Mouse (Mus musculus): ENCODE data around the gene Trim30c. TPM values are rescaled to one million over a fixed set of nuclear protein-coding genes. Genes with fewer than 3 reads are reported as not detected.
A peak's percentile ranks its signal among the peaks of the same experiment; 100 is the strongest.
"Not testable (repeated sequence)": the region's sequence is repeated elsewhere in the genome, so short reads cannot be mapped to it uniquely, and the experiment has no call there.

Trim30c gene
- polyA plus RNA-seq, 1 experiment = not detected

DNA sequence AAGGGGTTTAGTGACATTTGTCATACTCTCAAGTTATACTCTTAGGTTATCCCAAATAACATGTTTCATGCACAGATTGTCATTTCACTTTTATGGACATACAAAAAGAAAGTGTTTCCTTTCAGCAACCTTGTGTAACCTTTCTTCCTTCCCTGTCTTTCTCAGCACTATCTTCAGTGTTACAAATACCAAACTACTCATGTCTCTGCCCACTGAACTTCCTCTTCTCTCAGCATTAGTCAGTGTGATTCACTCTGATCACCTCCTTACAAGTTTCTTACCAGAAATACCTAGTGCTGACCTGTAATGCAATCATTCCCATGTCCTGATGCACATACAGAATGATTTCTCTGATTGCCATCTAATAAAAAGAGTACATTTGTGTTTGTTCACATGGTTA, 34.3 kb downstream of the Trim30c start:
- no peak for TF ChIP-seq USF1 (IDR thresholded peaks at IDR 0.05; ENCODE audit: low read depth)
- no peak for TF ChIP-seq MYOD1 (IDR thresholded peaks at IDR 0.05; ENCODE audit: control insufficient read depth in 1 of 3, insufficient read length in 2 of 3, low read depth in 2 of 3)
- TF ChIP-seq REST (IDR thresholded peaks at IDR 0.05; ENCODE audit: insufficient read depth, insufficient read length) = no peak
- TF ChIP-seq MAX (IDR thresholded peaks at IDR 0.05; ENCODE audit: low read depth) = no peak
- no peak for TF ChIP-seq TCF3 (IDR thresholded peaks at IDR 0.05; ENCODE audit: insufficient read length, low read depth)
- TF ChIP-seq MYOG (IDR thresholded peaks at IDR 0.05; ENCODE audit: control insufficient read depth in 1 of 3, insufficient read depth in 1 of 3, insufficient read length in 2 of 3, low read depth in 2 of 3) = no peak
- no peak for TF ChIP-seq E2F4 (IDR thresholded peaks at IDR 0.05; ENCODE audit: insufficient read depth)
- TF ChIP-seq SRF (IDR thresholded peaks at IDR 0.05; ENCODE audit: control insufficient read depth, insufficient read length, low read depth) = no peak
- no peak for TF ChIP-seq CEBPB (IDR thresholded peaks at IDR 0.05; ENCODE audit: insufficient read depth, poor library complexity, severe bottlenecking)
- no peak for TF ChIP-seq TCF12 (IDR thresholded peaks at IDR 0.05; ENCODE audit: insufficient read depth, poor library complexity, severe bottlenecking)
- no peak for TF ChIP-seq POLR2AphosphoS2 (IDR thresholded peaks at IDR 0.05; ENCODE audit: insufficient read length, low read depth)
- no peak for TF ChIP-seq POLR2A (IDR thresholded peaks at IDR 0.05; ENCODE audit: insufficient read length, low read depth)
- Histone ChIP-seq H3K27me3 (ENCODE audit: control insufficient read depth, insufficient read depth, insufficient read length) (no peaks in the 10 kb centered on the region), H3K79me2 (ENCODE audit: control insufficient read depth, insufficient read depth) (no peaks in the 10 kb centered on the region), H3K36me3 (ENCODE audit: control insufficient read depth, insufficient read depth) (no peaks in the 10 kb centered on the region), H3K4me2 (ENCODE audit: low read depth) (no peak overlapping the region), H3ac (ENCODE audit: control insufficient read depth, insufficient read length) (no peak overlapping the region), H3K4me3 (no peak overlapping the region)

- Histone ChIP-seq H3K4me2 (ENCODE audit: low read depth) (peak overlapping the region; percentile 55), H3K27me3 (ENCODE audit: control insufficient read depth, insufficient read depth, insufficient read length) (no peaks in the 10 kb centered on the region), H3K36me3 (ENCODE audit: control insufficient read depth, insufficient read depth) (no peaks in the 10 kb centered on the region), H3K79me2 (ENCODE audit: control insufficient read depth, insufficient read depth) (no peaks in the 10 kb centered on the region), H3ac (ENCODE audit: control insufficient read depth, insufficient read length) (no peak overlapping the region), H3K4me3 (peak overlapping the region; percentile 16)
- TF ChIP-seq MYOD1 (IDR thresholded peaks at IDR 0.05; ENCODE audit: control insufficient read depth in 1 of 3, insufficient read length in 2 of 3, low read depth in 2 of 3) (no peak), MYOG (IDR thresholded peaks at IDR 0.05; ENCODE audit: control insufficient read depth in 1 of 3, insufficient read depth in 1 of 3, insufficient read length in 2 of 3, low read depth in 2 of 3) (no peak), POLR2A (IDR thresholded peaks at IDR 0.05; ENCODE audit: insufficient read length, low read depth) (no peak), TCF12 (IDR thresholded peaks at IDR 0.05; ENCODE audit: insufficient read depth, poor library complexity, severe bottlenecking) (no peak), E2F4 (IDR thresholded peaks at IDR 0.05; ENCODE audit: insufficient read depth) (no peak), CEBPB (IDR thresholded peaks at IDR 0.05; ENCODE audit: insufficient read depth, poor library complexity, severe bottlenecking) (no peak), POLR2AphosphoS2 (IDR thresholded peaks at IDR 0.05; ENCODE audit: insufficient read length, low read depth) (no peak), MAX (IDR thresholded peaks at IDR 0.05; ENCODE audit: low read depth) (no peak), SRF (IDR thresholded peaks at IDR 0.05; ENCODE audit: control insufficient read depth, insufficient read length, low read depth) (no peak), REST (IDR thresholded peaks at IDR 0.05; ENCODE audit: insufficient read depth, insufficient read length) (no peak), TCF3 (IDR thresholded peaks at IDR 0.05; ENCODE audit: insufficient read length, low read depth) (no peak)
Observed at GRCm38 (mm10) chr7:104353600-104353967, 47.1 kb downstream of the Trim30c start.

- TF ChIP-seq REST (IDR thresholded peaks at IDR 0.05; ENCODE audit: insufficient read depth, insufficient read length) = no peak
- no peak for TF ChIP-seq MYOG (IDR thresholded peaks at IDR 0.05; ENCODE audit: control insufficient read depth in 1 of 3, insufficient read depth in 1 of 3, insufficient read length in 2 of 3, low read depth in 2 of 3)
- no peak for TF ChIP-seq TCF12 (IDR thresholded peaks at IDR 0.05; ENCODE audit: insufficient read depth, poor library complexity, severe bottlenecking)
- TF ChIP-seq POLR2A (IDR thresholded peaks at IDR 0.05; ENCODE audit: insufficient read length, low read depth) = no peak
- peak within 1 kb of the TSS; percentile 87 for H3K4me2 ChIP-seq (ENCODE audit: low read depth)
- no peaks in the 10 kb centered on the region for H3K27me3 ChIP-seq (ENCODE audit: control insufficient read depth, insufficient read depth, insufficient read length)
- no peaks in the 10 kb centered on the region for H3K79me2 ChIP-seq (ENCODE audit: control insufficient read depth, insufficient read depth)
- no peaks in the 10 kb centered on the region for H3K36me3 ChIP-seq (ENCODE audit: control insufficient read depth, insufficient read depth)
- H3ac ChIP-seq (ENCODE audit: control insufficient read depth, insufficient read length) = no peak within 1 kb of the TSS
- peak within 1 kb of the TSS; percentile 16 for H3K4me3 ChIP-seq
Observed at GRCm38 (mm10) chr7:104352717-104353599, 47.7 kb downstream of the Trim30c start, which contains the start of gene Trim12c. TSS of gene Trim12c (minus strand) at chr7:104353362.

DNA sequence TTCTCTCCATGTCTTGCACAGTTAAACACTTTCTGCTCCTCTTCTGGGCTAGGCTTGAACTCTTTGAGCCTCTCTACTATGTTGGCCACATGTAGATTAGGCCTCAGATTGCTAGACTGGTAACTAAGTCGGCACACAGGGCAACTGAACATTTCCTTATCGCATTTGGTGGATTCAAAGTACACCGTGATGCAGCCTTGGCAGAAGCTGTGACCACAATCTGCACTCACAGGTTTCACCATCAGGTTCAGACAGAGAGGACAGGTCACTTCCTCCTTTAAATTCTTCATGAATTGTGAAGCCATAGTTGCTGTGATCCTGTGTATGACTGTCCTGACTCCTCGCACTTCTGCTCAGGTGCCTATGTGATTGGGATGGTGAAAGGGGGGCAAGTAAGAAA, 52.6 kb downstream of the Trim30c start:
- H3K4me2 ChIP-seq (ENCODE audit: low read depth); H3K4me3 ChIP-seq; H3ac ChIP-seq (ENCODE audit: control insufficient read depth, insufficient read length); H3K36me3 ChIP-seq (ENCODE audit: control insufficient read depth, insufficient read depth); H3K27me3 ChIP-seq (ENCODE audit: control insufficient read depth, insufficient read depth, insufficient read length); H3K79me2 ChIP-seq (ENCODE audit: control insufficient read depth, insufficient read depth): not testable (repeated sequence)

DNA sequence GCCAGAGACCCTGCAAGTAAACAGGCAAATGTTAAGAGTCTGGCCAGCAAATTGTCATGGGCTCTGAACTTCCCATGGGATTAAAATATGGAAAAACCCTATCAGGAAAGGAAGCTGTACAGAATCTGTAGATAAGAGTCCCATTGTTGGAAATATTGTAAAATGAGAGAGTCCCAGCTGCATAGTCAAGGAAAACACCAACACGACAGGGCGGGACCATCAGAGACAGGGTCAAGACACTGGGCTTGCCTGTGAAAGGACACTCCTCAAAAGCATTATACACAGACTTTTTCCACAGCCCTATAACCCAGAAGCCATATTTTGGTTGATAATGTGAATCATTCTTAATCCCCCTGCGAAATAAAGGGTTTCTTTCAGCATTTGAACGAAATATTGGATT, 59.9 kb downstream of the Trim30c start:
- H3K27me3 ChIP-seq (ENCODE audit: control insufficient read depth, insufficient read depth, insufficient read length); H3K4me2 ChIP-seq (ENCODE audit: low read depth); H3K36me3 ChIP-seq (ENCODE audit: control insufficient read depth, insufficient read depth); H3K79me2 ChIP-seq (ENCODE audit: control insufficient read depth, insufficient read depth); H3ac ChIP-seq (ENCODE audit: control insufficient read depth, insufficient read length); H3K4me3 ChIP-seq: not testable (repeated sequence)

GRCm38 (mm10) chr7:104335547-104335946, 65.1 kb downstream of the Trim30c start:
- H3K27me3 ChIP-seq (ENCODE audit: control insufficient read depth, insufficient read depth, insufficient read length); H3K4me3 ChIP-seq; H3ac ChIP-seq (ENCODE audit: control insufficient read depth, insufficient read length); H3K36me3 ChIP-seq (ENCODE audit: control insufficient read depth, insufficient read depth); H3K79me2 ChIP-seq (ENCODE audit: control insufficient read depth, insufficient read depth); H3K4me2 ChIP-seq (ENCODE audit: low read depth): not testable (repeated sequence)

All from myocyte (in vitro differentiated cells).